Mouse (Mus musculus) neural tube, embryonic 15.5 days (tissue): ENCODE results near the gene Ccdc186. TPM values are rescaled to one million over a fixed set of nuclear protein-coding genes. Genes with fewer than 3 reads are reported as not detected.
A peak's percentile ranks its signal among the peaks of the same experiment; 100 is the strongest.

ENCODE experiments used
- ATAC-seq: fragments of 200-750 bp; cut with Nextera tagmentation; 2 replicates; pipeline ENCODE4 v1.8.0; 2017; ENCODE audit warnings: mild to moderate bottlenecking, moderate TSS enrichment, moderate library complexity; ENCODE audit not compliant: low FRiP score
- H3K27ac ChIP-seq: fragments of 300-500 bp; sonication (generic); replicated peaks from 2 replicates; pipeline ENCODE4 v1.5.1; 2015; ENCODE audit warnings: mild to moderate bottlenecking, inconsistent platforms
- H3K27me3 ChIP-seq: fragments of 300-500 bp; sonication (generic); replicated peaks from 2 replicates; pipeline ENCODE4 v1.6.1; 2015; ENCODE audit warnings: inconsistent platforms
- H3K36me3 ChIP-seq: fragments of 300-500 bp; sonication (generic); 2 replicates; pipeline ENCODE4 v1.6.1; 2015; ENCODE audit warnings: inconsistent platforms
- H3K4me1 ChIP-seq: fragments of 300-500 bp; sonication (generic); 2 replicates; pipeline ENCODE4 v1.6.1; 2015; ENCODE audit warnings: inconsistent platforms
- H3K4me2 ChIP-seq: fragments of 300-500 bp; sonication (generic); 2 replicates; pipeline ENCODE4 v1.6.1; 2015; ENCODE audit warnings: inconsistent platforms, mild to moderate bottlenecking, moderate library complexity
- H3K4me3 ChIP-seq: fragments of 300-500 bp; sonication (generic); replicated peaks from 2 replicates; pipeline ENCODE4 v1.5.1; 2015; ENCODE audit warnings: mild to moderate bottlenecking, inconsistent platforms
- H3K9ac ChIP-seq: fragments of 300-500 bp; sonication (generic); replicated peaks from 2 replicates; pipeline ENCODE4 v1.6.1; 2015; ENCODE audit warnings: mild to moderate bottlenecking, inconsistent platforms
- H3K9me3 ChIP-seq: fragments of 300-500 bp; sonication (generic); replicated peaks from 2 replicates; pipeline ENCODE4 v1.6.1; 2016; ENCODE audit warnings: inconsistent platforms
- WGBS: fragments of 180-500 bp; shearing (Covaris S2); methylation state at CpG from one replicate; pipeline ENCODE4 v1.1.7; 2015; ENCODE audit warnings: mixed read lengths; 5-methylcytosine and 5-hydroxymethylcytosine counted together
- polyA plus RNA-seq: library from polyadenylated mRNA; unstranded; fragments of >200 nt; fragmentation: Nextera tagmentation; extraction: Ambion mirVana; gene quantifications from 2 replicates; pipeline ENCODE4 v1.2.1, GENCODE M21; 2015

The Ccdc186 gene
- polyA plus RNA-seq = 20.4 and 22.2 TPM in 2 replicates

- Histone ChIP-seq H3K4me3 (peak within 1 kb of the TSS; percentile 98), H3K4me2 (peak within 1 kb of the TSS; percentile 69), H3K4me1 (peaks cover 36% of the 10 kb centered on the region), H3K36me3 (no peaks in the 10 kb centered on the region), H3K9ac (peak within 1 kb of the TSS; percentile 92), H3K27ac (peak within 1 kb of the TSS; percentile 90), H3K9me3 (no peaks in the 10 kb centered on the region), H3K27me3 (no peaks in the 10 kb centered on the region)
- WGBS = under 1% methylated on average over 79 of the region's 79 CpGs
- peak; percentile 99 for ATAC-seq
Observed at GRCm38 (mm10) chr19:56821798-56822447, at the start of gene Ccdc186. Ccdc186 (minus strand) TSS chr19:56822190.

- 76% methylated on average over 4 of the region's 4 CpGs for WGBS
- H3K27me3 ChIP-seq = peaks cover 16% of the 10 kb centered on the region
- no peak overlapping the region for H3K4me3 ChIP-seq
- no peak overlapping the region for H3K27ac ChIP-seq
- no peaks in the 10 kb centered on the region for H3K9me3 ChIP-seq
- ATAC-seq = no peak
- H3K9ac ChIP-seq = no peak overlapping the region
- no peak overlapping the region for H3K4me2 ChIP-seq
- no peaks in the 10 kb centered on the region for H3K36me3 ChIP-seq
- no peaks in the 10 kb centered on the region for H3K4me1 ChIP-seq
Observed at GRCm38 (mm10) chr19:56867701-56868100, 45.7 kb upstream of the Ccdc186 start.

- no peaks in the 10 kb centered on the region for H3K27me3 ChIP-seq
- no peak overlapping the region for H3K27ac ChIP-seq
- no peak overlapping the region for H3K9ac ChIP-seq
- ATAC-seq = no peak
- no peaks in the 10 kb centered on the region for H3K4me1 ChIP-seq
- H3K4me2 ChIP-seq = no peak overlapping the region
- H3K4me3 ChIP-seq = no peak overlapping the region
- 63% methylated on average over 5 of the region's 5 CpGs for WGBS
- no peaks in the 10 kb centered on the region for H3K36me3 ChIP-seq
- no peaks in the 10 kb centered on the region for H3K9me3 ChIP-seq
Observed at GRCm38 (mm10) chr19:56856455-56856854, 34.5 kb upstream of the Ccdc186 start.

GRCm38 (mm10) chr19:56852590-56852989 is 30.6 kb upstream of the Ccdc186 start:
- Histone ChIP-seq H3K9me3 (peaks cover 4% of the 10 kb centered on the region; the same call in 1 of the 2 replicates), H3K4me1 (no peaks in the 10 kb centered on the region), H3K4me3 (no peak overlapping the region), H3K9ac (no peak overlapping the region), H3K27ac (no peak overlapping the region), H3K36me3 (no peaks in the 10 kb centered on the region), H3K4me2 (no peak overlapping the region), H3K27me3 (no peaks in the 10 kb centered on the region)
- no peak for ATAC-seq

GRCm38 (mm10) chr19:56842974-56843373 is 21.0 kb upstream of the Ccdc186 start:
- Histone ChIP-seq H3K27me3 (no peaks in the 10 kb centered on the region), H3K36me3 (no peaks in the 10 kb centered on the region), H3K4me1 (peaks cover 4% of the 10 kb centered on the region; the same call in 1 of the 2 replicates), H3K9ac (no peak overlapping the region), H3K9me3 (no peaks in the 10 kb centered on the region), H3K27ac (no peak overlapping the region), H3K4me3 (no peak overlapping the region), H3K4me2 (no peak overlapping the region)
- ATAC-seq = no peak
- WGBS = 84% methylated on average over 12 of the region's 12 CpGs

- Histone ChIP-seq H3K4me3 (no peak overlapping the region), H3K4me1 (peaks cover 6% of the 10 kb centered on the region; the same call in 1 of the 2 replicates), H3K36me3 (no peaks in the 10 kb centered on the region), H3K27me3 (no peaks in the 10 kb centered on the region), H3K4me2 (no peak overlapping the region), H3K9me3 (no peaks in the 10 kb centered on the region), H3K9ac (no peak overlapping the region), H3K27ac (no peak overlapping the region)
- 71% methylated on average over 17 of the region's 17 CpGs for WGBS
- ATAC-seq = no peak
Observed at GRCm38 (mm10) chr19:56838942-56839706, 17.1 kb upstream of the Ccdc186 start.

GRCm38 (mm10) chr19:56835340-56835739 is 13.3 kb upstream of the Ccdc186 start:
- H3K4me3 ChIP-seq = no peak overlapping the region
- no peaks in the 10 kb centered on the region for H3K36me3 ChIP-seq
- no peak for ATAC-seq
- no peaks in the 10 kb centered on the region for H3K9me3 ChIP-seq
- no peak overlapping the region for H3K27ac ChIP-seq
- 39% methylated on average over 9 of the region's 9 CpGs for WGBS
- H3K4me1 ChIP-seq = peaks cover 6% of the 10 kb centered on the region; the same call in 1 of the 2 replicates
- H3K4me2 ChIP-seq = no peak overlapping the region
- no peak overlapping the region for H3K9ac ChIP-seq
- H3K27me3 ChIP-seq = no peaks in the 10 kb centered on the region

- no peaks in the 10 kb centered on the region for H3K4me1 ChIP-seq
- 95% methylated on average over 4 of the region's 4 CpGs for WGBS
- H3K4me2 ChIP-seq = no peak overlapping the region
- no peak overlapping the region for H3K4me3 ChIP-seq
- H3K9me3 ChIP-seq = no peaks in the 10 kb centered on the region
- ATAC-seq = no peak
- H3K9ac ChIP-seq = no peak overlapping the region
- no peaks in the 10 kb centered on the region for H3K36me3 ChIP-seq
- H3K27me3 ChIP-seq = no peaks in the 10 kb centered on the region
- no peak overlapping the region for H3K27ac ChIP-seq
Observed at GRCm38 (mm10) chr19:56830163-56830562, 8.2 kb upstream of the Ccdc186 start.

- Histone ChIP-seq H3K4me2 (no peak overlapping the region), H3K4me3 (no peak overlapping the region), H3K27me3 (no peaks in the 10 kb centered on the region), H3K9me3 (no peaks in the 10 kb centered on the region), H3K9ac (no peak overlapping the region), H3K4me1 (no peaks in the 10 kb centered on the region), H3K27ac (no peak overlapping the region), H3K36me3 (no peaks in the 10 kb centered on the region)
- WGBS = 91% methylated on average over 9 of the region's 9 CpGs
- no peak for ATAC-seq
Observed at GRCm38 (mm10) chr19:56829267-56829666, 7.3 kb upstream of the Ccdc186 start.

GRCm38 (mm10) chr19:56828305-56828704 is 6.3 kb upstream of the Ccdc186 start:
- Histone ChIP-seq H3K9ac (no peak overlapping the region), H3K27ac (no peak overlapping the region), H3K9me3 (no peaks in the 10 kb centered on the region), H3K4me3 (no peak overlapping the region), H3K4me1 (no peaks in the 10 kb centered on the region), H3K36me3 (no peaks in the 10 kb centered on the region), H3K27me3 (no peaks in the 10 kb centered on the region), H3K4me2 (no peak overlapping the region)
- WGBS = 85% methylated on average over 11 of the region's 11 CpGs
- ATAC-seq = no peak

GRCm38 (mm10) chr19:56826047-56826631 is 4.1 kb upstream of the Ccdc186 start, which contains the start of gene Tdrd1:
Tdrd1 (plus strand) TSS chr19:56826209.
- H3K36me3 ChIP-seq = no peaks in the 10 kb centered on the region
- ATAC-seq = no peak
- no peak within 1 kb of the TSS for H3K9ac ChIP-seq
- H3K9me3 ChIP-seq = no peaks in the 10 kb centered on the region
- 69% methylated on average over 40 of the region's 44 CpGs for WGBS
- H3K4me2 ChIP-seq = peak within 1 kb of the TSS; percentile 48
- no peaks in the 10 kb centered on the region for H3K27me3 ChIP-seq
- H3K4me1 ChIP-seq = peaks cover 8% of the 10 kb centered on the region
- no peak within 1 kb of the TSS for H3K27ac ChIP-seq
- peak within 1 kb of the TSS; percentile 22 for H3K4me3 ChIP-seq
